Comparison of ENCODE assay signal across 7 mouse cellular contexts in the genomic region with DNA sequence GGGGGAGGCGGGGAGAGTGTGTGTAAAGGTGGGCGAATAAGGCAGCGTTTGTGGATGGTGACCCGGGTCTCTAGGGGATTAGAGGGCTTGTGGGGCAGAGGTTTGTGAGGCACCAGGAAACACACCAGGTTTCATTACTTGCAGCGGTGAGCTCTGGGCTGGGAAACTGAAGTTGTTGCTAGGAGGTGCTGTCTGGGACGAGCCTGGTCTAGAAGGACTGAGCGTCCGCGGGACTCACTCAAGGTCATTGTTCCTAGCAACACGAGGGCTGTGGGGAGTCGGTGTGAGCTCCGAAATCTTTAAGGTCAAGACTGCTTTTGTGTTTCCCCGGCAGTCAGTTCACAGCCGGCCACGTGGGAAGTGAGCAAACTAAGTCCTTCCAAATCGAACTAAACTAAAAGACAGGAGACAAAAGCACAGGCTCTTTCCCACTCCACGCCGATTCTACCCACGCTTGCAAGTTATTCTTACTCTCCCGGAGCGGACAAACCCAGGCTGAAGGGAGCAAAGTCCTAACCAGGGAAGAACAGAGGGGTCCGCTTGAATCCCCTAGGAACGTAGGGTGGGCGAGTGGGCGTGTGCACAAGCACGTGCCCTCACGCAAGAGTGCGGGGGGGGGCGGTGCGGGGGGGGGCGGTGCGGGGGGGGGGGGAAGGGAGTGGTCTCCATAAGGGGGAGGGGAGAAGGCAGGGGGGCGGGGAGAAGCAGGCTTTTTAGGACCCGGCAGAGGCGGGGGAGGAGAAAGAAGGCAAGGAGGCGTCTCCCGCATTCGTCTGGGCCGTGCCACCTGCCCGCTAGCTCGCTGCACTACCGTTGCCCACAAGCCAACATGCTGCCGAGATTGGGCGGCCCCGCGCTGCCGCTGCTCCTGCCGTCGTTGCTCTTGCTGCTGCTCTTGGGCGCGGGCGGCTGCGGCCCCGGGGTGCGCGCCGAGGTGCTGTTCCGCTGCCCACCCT. TPM values are rescaled to one million over a fixed set of nuclear protein-coding genes. Genes with fewer than 3 reads are reported as not detected.
DNase-seq lines count a peak whose midpoint lies in the region; ATAC-seq and TF ChIP-seq lines count a peak whose summit lies in the region.

A gene (plus strand): TSS at position 753 of the 956 bp plus-strand sequence.

- H3K36me3 ChIP-seq in C2C12 (ENCODE audit: control insufficient read depth, insufficient read depth) (no peaks in the 10 kb centered on the region), ES-E14 (ENCODE audit: control insufficient read depth, insufficient read depth, low read length, poor library complexity, severe bottlenecking) (peaks cover 14% of the 10 kb centered on the region)
- no peaks in the 10 kb centered on the region for H3K36me3 ChIP-seq in embryonic facial prominence, embryonic 12.5 days
- H3K36me3 ChIP-seq in intestine, embryonic 14.5 days (ENCODE audit: control insufficient read depth, insufficient read depth, low read length): no peaks in the 10 kb centered on the region
- H3K36me3 ChIP-seq in midbrain, embryonic 16.5 days (ENCODE audit: control insufficient read depth, insufficient read depth, low read length): no peaks in the 10 kb centered on the region

- H3K27ac ChIP-seq in ES-E14 (ENCODE audit: insufficient read depth, low read depth, low read length, poor library complexity, severe bottlenecking): peak within 1 kb of the TSS; percentile 96
- peak within 1 kb of the TSS; percentile 87 for H3K27ac ChIP-seq in embryonic facial prominence, embryonic 12.5 days
- H3K27ac ChIP-seq in intestine, embryonic 14.5 days (ENCODE audit: low read depth): peak within 1 kb of the TSS; percentile 27; the same call in 1 of the 2 replicates
- H3K27ac ChIP-seq in midbrain, embryonic 16.5 days (ENCODE audit: low read length): peak within 1 kb of the TSS; percentile 79

- no peaks in the 10 kb centered on the region for H3K27me3 ChIP-seq in C2C12 (ENCODE audit: control insufficient read depth, insufficient read depth, insufficient read length)
- no peaks in the 10 kb centered on the region for H3K27me3 ChIP-seq in embryonic facial prominence, embryonic 12.5 days
- H3K27me3 ChIP-seq in intestine, embryonic 14.5 days (replicated peaks; ENCODE audit: control insufficient read depth, insufficient read depth, low read length): no peaks in the 10 kb centered on the region
- no peaks in the 10 kb centered on the region for H3K27me3 ChIP-seq in midbrain, embryonic 16.5 days (ENCODE audit: control insufficient read depth, insufficient read depth, low read depth, low read length)

- H3K4me3 ChIP-seq in C2C12 (ENCODE audit: insufficient read depth, poor library complexity, severe bottlenecking): peak within 1 kb of the TSS; percentile 39
- H3K4me3 ChIP-seq in ES-E14 (ENCODE audit: insufficient read depth in 1 of 2, low read depth in 1 of 2, low read length in 2 of 2, poor library complexity in 1 of 2, severe bottlenecking in 1 of 2): peak within 1 kb of the TSS; percentile 83 to 98
- peak within 1 kb of the TSS; percentile 79 for H3K4me3 ChIP-seq in embryonic facial prominence, embryonic 12.5 days
- H3K4me3 ChIP-seq in intestine, embryonic 14.5 days (ENCODE audit: low read depth, low read length): peak within 1 kb of the TSS; percentile 59
- H3K4me3 ChIP-seq in midbrain, embryonic 16.5 days (ENCODE audit: low read depth, low read length): peak within 1 kb of the TSS; percentile 72

- peak within 1 kb of the TSS; percentile 82 for H3ac ChIP-seq in C2C12 (ENCODE audit: control insufficient read depth, insufficient read length, low read depth)

- H3K4me1 ChIP-seq in ES-E14 (ENCODE audit: control insufficient read depth in 2 of 2, insufficient read depth in 2 of 2, low read length in 2 of 2, poor library complexity in 1 of 2): peaks cover 3 to 22% of the 10 kb centered on the region in 2 experiments
- H3K4me1 ChIP-seq in embryonic facial prominence, embryonic 12.5 days: peaks cover 34% of the 10 kb centered on the region
- peaks cover 25% of the 10 kb centered on the region for H3K4me1 ChIP-seq in intestine, embryonic 14.5 days (replicated peaks; ENCODE audit: control insufficient read depth, insufficient read depth, low read length)
- peaks cover 24% of the 10 kb centered on the region for H3K4me1 ChIP-seq in midbrain, embryonic 16.5 days (ENCODE audit: control insufficient read depth, insufficient read depth, low read length)

- H3K9me3 ChIP-seq in ES-E14 (ENCODE audit: control insufficient read depth, insufficient read depth, low read depth, low read length): no peaks in the 10 kb centered on the region
- no peaks in the 10 kb centered on the region for H3K9me3 ChIP-seq in embryonic facial prominence, embryonic 12.5 days
- no peaks in the 10 kb centered on the region for H3K9me3 ChIP-seq in intestine, embryonic 14.5 days (ENCODE audit: control insufficient read depth, low read length)
- no peaks in the 10 kb centered on the region for H3K9me3 ChIP-seq in midbrain, embryonic 16.5 days (replicated peaks; ENCODE audit: control insufficient read depth, low read length, poor library complexity, severe bottlenecking)

- peak within 1 kb of the TSS; percentile 91 for H3K9ac ChIP-seq in ES-E14 (ENCODE audit: insufficient read depth, low read depth, low read length, poor library complexity, severe bottlenecking)
- peak within 1 kb of the TSS; percentile 85 for H3K9ac ChIP-seq in embryonic facial prominence, embryonic 12.5 days
- peak within 1 kb of the TSS; percentile 63 for H3K9ac ChIP-seq in intestine, embryonic 14.5 days (ENCODE audit: low read length)
- peak within 1 kb of the TSS; percentile 85 for H3K9ac ChIP-seq in midbrain, embryonic 16.5 days (ENCODE audit: low read depth, low read length)

- under 1% methylated on average over 51 of the region's 58 CpGs for WGBS in embryonic facial prominence, embryonic 12.5 days
- 1% methylated on average over 39 of the region's 58 CpGs for WGBS in intestine, embryonic 14.5 days
- whole genome bisulfite sequencing in midbrain, embryonic 16.5 days: 2% methylated on average over 44 of the region's 58 CpGs

- in situ Hi-C loops in ES-E14 (cut with MboI; ENCODE audit: low sequenced_read_pairs in 2 of 2, unreplicated experiment in 2 of 2): no loop called here

- peak within 1 kb of the TSS; percentile 97 for H3K4me2 ChIP-seq in embryonic facial prominence, embryonic 12.5 days (replicated peaks)
- H3K4me2 ChIP-seq in intestine, embryonic 14.5 days (ENCODE audit: low read length): peak within 1 kb of the TSS; percentile 98
- H3K4me2 ChIP-seq in midbrain, embryonic 16.5 days (ENCODE audit: low read length): peak within 1 kb of the TSS; percentile 78

- peak; percentile 75 for DNase-seq in ES-E14 (ENCODE audit: low read depth, low spot score)
- peak; percentile 81 for DNase-seq in intestine, embryonic 14.5 days (ENCODE audit: low spot score)
- peak; percentile 26 to 30 for DNase-seq in left cerebral cortex, postnatal 36 days (ENCODE audit: low spot score in 2 of 2)
- DNase-seq in urinary bladder, postnatal 14 days (ENCODE audit: low spot score): peak; percentile 60

- ATAC-seq in embryonic facial prominence, embryonic 12.5 days (ENCODE audit: insufficient number of reproducible peaks, insufficient read depth, low FRiP score, low TSS enrichment): peak; percentile 62
- ATAC-seq in intestine, embryonic 14.5 days (replicated peaks; ENCODE audit: low FRiP score, low TSS enrichment, low read depth): peak; percentile 74
- ATAC-seq in midbrain, embryonic 16.5 days: peak; percentile 82

- H3K79me2 ChIP-seq in C2C12 (ENCODE audit: control insufficient read depth, insufficient read depth): peaks cover 35% of the 10 kb centered on the region

- no peak for TF ChIP-seq CTCF in C2C12 (IDR thresholded peaks at IDR 0.05; ENCODE audit: control insufficient read depth, insufficient read depth, insufficient read length)

- intact Hi-C loops in left cerebral cortex, postnatal 36 days (cut with DNase I): loop anchor here (10.0 kb wide), 1 partner anchor 89 kb away; no protein-coding TSS in a partner anchor

- peaks cover 2% of the 10 kb centered on the region for H3K79me3 ChIP-seq in C2C12 (ENCODE audit: low read depth)

TF ChIP-seq in C2C12, 6 proteins besides CTCF, POLR2A, EP300 and RAD21:
- TF ChIP-seq MYOG (IDR thresholded peaks at IDR 0.05; ENCODE audit: control insufficient read depth, extremely low read depth, insufficient read length) (no peak), USF1 (IDR thresholded peaks at IDR 0.05; ENCODE audit: low read depth) (no peak), MYOD1 (IDR thresholded peaks at IDR 0.05; ENCODE audit: control insufficient read depth, insufficient read length, low read depth) (no peak), CEBPB (IDR thresholded peaks at IDR 0.05; ENCODE audit: low read depth) (no peak), MAX (IDR thresholded peaks at IDR 0.05) (no peak), FOSL1 (IDR thresholded peaks at IDR 0.05; ENCODE audit: insufficient read depth, low read length, poor library complexity, severe bottlenecking) (no peak)

TF ChIP-seq in ES-E14, 5 proteins besides CTCF, POLR2A, EP300 and RAD21:
- no peak for TF ChIP-seq ZNF384 (IDR thresholded peaks at IDR 0.05; ENCODE audit: low read depth, low read length)
- no peak for TF ChIP-seq HCFC1 (IDR thresholded peaks at IDR 0.05; ENCODE audit: borderline replicate concordance, insufficient read depth, low read length)
- TF ChIP-seq MAFK (IDR thresholded peaks at IDR 0.05; ENCODE audit: insufficient read depth, low read depth, low read length): no peak
- no peak for TF ChIP-seq ZC3H11A (IDR thresholded peaks at IDR 0.05; ENCODE audit: borderline replicate concordance, low read depth, low read length)
- TF ChIP-seq CHD2 (IDR thresholded peaks at IDR 0.05; ENCODE audit: low read depth, low read length): no peak

RNA-seq across cellular contexts. Expression of the gene that starts here (rescaled TPM):
- 222 TPM for polyA plus RNA-seq in C2C12 (2012; fragmentation: generic; extraction: Trizol)
- total RNA-seq in ES-E14 (2012; rRNA removed): 1,066 and 2,076 TPM in 2 replicates
- 429 and 434 TPM in 2 replicates for polyA plus RNA-seq in embryonic facial prominence, embryonic 12.5 days (2016; fragmentation: Nextera tagmentation; extraction: Ambion mirVana)
- polyA plus RNA-seq in intestine, embryonic 14.5 days (2014; fragmentation: Nextera tagmentation; extraction: Ambion mirVana): 194 and 217 TPM in 2 replicates
- total RNA-seq in left cerebral cortex, postnatal 36 days (2021): 10 to 100 TPM; 75.9 to 80.0 TPM
- polyA plus RNA-seq in midbrain, embryonic 16.5 days (2015; fragmentation: Nextera tagmentation; extraction: Ambion mirVana): 244 and 262 TPM in 2 replicates

Comparison
In these comparisons a context has a peak if more than half of its experiments do, and no peak if none do; other contexts are left out.
1. Peak in every context shown above with its lines: DNase-seq, ATAC-seq, H3K4me3 ChIP-seq and H3K27ac ChIP-seq.
2. RNA of the gene that starts here (total RNA-seq): 1,066 to 2,076 TPM in ES-E14; 75.9 to 80.0 TPM in left cerebral cortex, postnatal 36 days; every median in the first group is over 10 times any median in the second.
3. H3K4me3 ChIP-seq: peak in every context shown above with its lines; median percentile 90 in ES-E14; 79 in embryonic facial prominence, embryonic 12.5 days; 72 in midbrain, embryonic 16.5 days; 59 in intestine, embryonic 14.5 days; 39 in C2C12.
4. DNase-seq: peak in every context shown above with its lines; median percentile 81 in intestine, embryonic 14.5 days; 75 in ES-E14; 60 in urinary bladder, postnatal 14 days; 28 in left cerebral cortex, postnatal 36 days.
5. H3K27ac ChIP-seq: peak in every context shown above with its lines; median percentile 96 in ES-E14; 87 in embryonic facial prominence, embryonic 12.5 days; 79 in midbrain, embryonic 16.5 days; 27 in intestine, embryonic 14.5 days.